Mouse (Mus musculus) CD8-positive naive resting alpha-beta T cell, adult 2 months (primary cell): ENCODE measurements at regions not wholly inside any gene's neighbourhood (a gene's known extent, or its start where the extent isn't known, plus 50 kb on each side); places are given as distances from the start of the nearest gene placed in this dataset.

Experiments
- DNase-seq, 2 experiments: peaks; one replicate each; pipeline ENCODE4 v3.0.0; 2022; ENCODE audit warnings: low read depth in 2 of 2, low spot score in 2 of 2

DNA sequence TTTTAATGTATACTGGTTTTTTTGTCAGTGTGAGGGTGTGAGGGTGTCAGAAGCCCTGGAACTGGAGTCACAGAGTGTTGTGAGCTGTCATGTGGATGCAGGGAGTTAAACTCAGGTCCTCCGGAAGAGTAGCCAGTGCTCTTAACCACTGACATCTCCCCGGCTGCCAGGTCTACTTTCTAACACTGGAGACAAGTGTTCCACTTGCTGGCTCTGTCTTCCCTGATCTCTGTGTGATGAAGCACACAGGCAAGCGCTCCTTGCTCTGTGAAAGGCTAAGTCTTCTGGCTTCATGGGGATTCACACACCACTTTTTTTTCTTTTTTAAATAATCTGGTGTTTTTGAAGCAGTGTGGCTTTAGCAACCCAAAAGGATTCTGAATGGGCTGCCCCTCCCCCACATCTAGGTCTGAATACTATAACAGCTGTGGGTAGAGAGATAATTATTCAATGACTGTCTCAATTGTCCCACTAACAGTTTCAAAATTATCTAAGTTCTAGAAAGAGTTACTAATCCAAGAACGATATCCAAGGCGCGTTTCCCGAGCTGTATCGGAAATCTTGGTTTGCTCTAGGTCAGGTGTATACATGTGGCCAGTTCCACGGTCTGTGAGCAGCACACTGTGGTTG lies 208.4 kb upstream of the Smim15 start:
- DNase-seq: no peak

DNA sequence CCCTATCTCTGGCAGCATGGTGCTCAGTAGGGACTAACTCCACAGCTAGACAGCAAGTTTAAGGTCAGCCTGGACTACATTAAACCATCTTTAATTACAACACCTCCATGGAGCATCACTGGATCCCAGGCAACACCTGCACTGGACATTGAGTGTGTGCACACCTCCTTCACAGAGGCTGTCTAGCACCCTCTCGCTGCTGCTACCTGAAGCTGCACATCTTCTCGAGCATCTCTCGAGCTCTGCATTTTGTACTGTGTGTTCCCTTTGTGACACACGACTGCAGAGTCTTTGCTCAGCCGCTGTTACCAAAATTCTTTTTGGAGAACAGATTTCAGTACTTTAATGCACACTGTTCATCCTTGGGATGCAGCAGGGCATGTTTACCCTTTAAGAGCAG lies 212.2 kb upstream of the Smim15 start:
- DNase-seq: no peak

DNA sequence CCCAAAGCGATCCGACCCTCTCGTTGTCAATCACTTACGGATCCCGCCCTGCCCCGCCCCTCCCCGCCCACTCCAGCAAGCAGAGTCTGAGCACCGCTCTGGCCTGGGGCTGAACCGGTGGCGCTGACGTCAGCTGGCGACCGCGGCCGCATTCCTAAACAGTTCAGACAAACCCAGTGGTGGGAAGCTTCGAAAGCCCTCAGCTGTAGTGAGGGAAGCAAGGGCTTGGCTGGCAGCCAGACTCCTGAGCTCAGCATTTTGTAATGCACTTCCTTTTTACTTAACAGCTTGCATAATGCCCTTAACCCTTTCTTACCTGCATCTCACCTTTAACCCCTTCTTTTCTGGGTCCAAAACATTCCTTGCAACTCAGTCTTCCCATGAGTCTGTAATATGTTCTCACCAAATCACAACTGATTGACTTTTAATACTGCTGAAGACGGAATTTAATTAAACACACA lies 213.0 kb upstream of the Smim15 start:
- DNase-seq: peak; percentile 90 to 92

DNA sequence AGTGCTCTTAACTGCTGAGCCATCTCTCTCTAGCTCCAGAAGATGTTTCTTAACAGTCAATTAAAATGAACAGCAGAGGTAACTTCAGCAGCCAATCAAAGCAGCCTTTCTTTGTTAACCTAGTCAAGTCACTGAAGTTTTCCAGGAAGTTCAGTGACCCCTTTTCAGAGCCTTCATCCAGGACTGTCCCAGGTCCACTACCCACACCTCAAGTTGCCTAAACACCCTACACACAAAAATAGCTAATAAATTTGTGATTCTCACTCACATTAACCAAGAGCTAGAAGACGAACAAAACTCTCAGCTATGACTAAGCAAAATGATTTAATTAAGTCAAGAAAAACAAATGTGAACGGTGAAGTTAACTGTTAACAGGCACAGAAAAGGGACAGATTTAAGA lies 214.0 kb upstream of the Smim15 start:
- no peak for DNase-seq

DNA sequence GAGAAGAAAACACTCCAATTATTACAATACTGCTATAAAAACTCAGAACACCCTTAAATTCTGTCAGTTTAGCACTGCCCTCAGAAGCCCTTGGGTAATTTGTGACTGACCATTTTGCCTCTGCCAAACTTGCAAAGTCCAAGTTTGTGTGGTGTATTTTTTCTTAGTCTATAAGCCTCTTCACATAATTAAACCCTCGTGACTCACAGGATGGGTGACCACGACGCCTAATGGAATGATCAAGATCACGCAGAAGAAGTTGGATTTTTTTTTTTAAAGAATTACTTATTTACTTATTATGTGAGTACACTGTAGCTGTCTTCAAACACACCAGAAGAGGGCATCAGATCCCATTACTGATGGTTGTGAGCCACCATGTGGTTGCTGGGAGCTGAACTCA lies 214.4 kb upstream of the Smim15 start:
- DNase-seq: no peak

DNA sequence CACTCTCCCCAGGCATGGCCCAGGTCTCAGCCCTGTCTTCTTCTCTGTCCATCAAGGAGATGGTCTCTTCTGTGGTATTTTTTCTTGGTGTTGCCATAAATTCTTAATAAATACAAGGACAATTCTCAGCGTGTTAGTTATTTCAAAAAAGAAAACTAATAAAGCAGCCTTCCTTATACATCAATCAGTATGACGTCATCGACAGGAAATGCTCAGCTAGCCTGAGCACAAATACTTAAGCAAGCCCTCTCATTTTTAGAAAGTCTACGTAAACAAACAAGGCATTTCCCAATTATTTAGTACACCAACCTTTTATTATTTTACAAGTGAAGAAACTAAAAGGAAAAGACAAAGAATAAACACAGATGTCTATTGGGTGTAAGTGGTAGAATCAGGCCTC lies 218.6 kb upstream of the Smim15 start:
- no peak for DNase-seq

DNA sequence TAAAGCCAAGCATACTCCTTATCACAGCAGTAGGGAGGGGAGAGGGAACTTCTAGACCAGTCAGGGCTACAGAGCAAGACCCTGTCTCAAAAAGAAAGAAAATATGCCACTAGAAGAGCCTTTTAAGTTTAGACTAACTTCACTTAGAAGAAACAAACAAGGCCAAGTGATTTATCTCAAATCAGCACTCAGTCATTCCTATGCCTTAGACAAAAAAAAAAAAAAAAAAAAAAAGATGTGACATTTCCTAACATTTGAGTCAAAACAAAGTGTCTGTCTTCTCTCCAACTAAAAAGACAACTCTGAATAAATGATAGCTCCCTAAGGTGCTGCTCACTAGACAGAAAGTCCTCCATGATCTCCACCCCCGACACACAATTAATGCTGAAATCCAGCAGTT lies 220.9 kb upstream of the Smim15 start:
- DNase-seq: no peak

DNA sequence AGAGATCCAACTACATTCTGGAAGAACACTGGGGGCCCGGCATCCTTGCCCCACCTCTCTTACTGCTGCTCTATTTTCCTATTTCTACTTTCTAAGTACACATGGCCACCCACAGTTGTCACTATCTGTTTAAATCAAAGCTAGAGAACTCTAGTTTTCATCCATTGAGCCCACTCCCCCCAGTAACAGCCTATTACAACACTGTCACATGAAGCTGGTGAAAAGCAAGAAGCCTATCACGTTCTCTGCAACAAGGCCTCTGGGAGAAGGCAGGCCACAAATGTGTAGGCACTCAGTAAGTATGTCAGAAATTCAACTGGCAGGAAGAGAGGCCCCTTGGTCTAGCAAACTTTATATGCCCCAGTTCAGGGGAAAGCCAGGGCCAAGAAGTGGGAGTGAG lies 222.0 kb upstream of the Smim15 start:
- DNase-seq: no peak

DNA sequence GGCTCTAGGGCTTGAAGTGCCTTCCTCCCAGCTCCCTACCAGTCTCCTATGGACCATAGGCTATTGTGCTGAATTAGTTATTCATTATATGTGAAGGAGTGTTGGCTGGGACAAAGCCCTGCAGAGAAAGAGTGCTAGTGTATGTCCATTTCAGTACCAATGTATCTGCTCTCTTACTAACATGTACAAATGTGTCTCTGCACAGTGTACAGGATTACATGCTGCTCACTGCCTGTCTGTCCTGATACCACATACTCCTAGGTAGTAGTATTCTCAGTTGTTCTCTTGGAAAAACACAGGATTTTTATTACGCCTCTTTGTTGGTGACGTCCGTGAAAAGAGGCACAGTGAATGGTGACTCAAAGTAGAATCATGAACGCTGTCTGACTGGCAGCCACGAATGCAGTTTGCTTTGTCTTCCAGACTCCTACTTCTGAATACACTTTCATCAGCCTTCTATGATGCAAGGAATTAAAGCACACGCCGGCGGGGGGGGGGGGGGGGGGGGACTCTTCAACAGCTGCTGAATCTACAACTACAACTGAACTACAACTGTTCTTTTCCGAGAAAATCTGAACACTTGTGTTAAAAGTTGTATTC lies 230.6 kb upstream of the Smim15 start:
- DNase-seq: no peak

DNA sequence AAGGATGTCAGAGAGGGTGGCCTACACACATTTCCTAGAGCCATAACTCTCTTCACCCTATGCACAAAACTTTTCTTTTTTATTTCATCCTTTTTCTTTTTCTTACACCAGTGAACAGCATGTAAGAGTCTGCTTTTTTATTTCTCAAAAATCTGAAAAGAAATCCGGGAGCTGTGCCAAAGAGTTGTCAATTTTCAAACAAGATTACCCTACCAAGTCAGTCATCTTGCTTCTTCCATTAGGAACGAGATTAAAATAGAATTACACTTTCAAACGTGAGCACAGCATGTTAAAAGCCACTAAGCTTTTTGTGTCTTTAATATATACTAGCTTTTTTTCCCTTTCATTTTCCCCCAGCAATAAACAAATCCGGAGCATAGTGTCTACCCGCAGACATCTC lies 232.2 kb upstream of the Smim15 start:
- no peak for DNase-seq

DNA sequence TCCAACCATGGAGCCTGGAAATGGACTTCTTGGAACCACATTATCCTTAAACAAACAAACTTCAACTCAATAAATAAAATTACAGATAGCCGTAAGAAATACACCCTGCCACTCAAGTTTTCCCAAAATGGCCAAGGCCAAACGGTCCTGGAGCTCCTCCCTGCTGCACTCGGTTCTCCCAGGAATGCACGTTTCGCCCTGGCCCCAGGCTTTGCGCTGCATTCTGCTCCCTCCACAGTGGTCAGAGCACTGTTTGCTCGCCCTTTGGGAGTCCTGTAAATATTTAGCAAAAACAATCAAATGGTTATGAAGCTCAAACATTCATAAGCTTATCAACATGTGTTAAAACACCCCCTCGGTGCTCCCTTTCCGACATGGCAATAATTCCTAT lies 233.4 kb upstream of the Smim15 start:
- DNase-seq: no peak

DNA sequence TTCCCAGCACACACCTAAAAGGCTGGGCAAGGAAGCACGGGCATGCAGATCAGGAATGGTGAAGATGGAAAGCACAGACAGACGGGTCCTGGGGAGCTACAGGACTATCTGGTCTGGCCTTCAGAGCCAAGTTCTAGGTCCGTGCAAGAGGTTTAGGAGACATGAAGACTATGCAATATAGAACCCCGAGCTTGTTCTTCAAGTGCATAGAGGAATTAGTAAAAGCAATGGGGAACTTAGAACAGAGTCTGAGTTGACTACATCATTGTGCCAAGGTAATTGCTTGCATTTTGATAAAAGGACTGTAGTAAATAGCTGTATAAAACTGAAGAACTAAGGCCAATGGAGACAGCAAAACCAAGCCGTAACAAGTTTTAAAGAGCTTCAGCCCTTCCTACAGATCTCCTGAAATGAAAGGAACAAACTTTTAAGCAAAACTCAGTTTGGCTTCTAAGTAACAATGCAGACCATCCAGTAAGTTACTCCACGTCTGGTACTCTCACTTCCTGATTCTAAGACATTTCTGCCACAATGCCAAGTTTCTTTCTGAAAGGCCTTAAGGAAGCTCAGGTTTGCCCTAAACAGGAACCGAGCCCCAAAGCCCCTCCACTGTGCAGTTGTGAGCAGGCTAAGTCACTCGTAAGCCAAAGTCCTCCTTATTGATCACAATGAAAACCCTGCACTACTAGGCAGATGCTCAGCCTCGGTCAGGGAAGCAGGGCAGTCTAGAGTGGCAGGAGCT lies 234.0 kb upstream of the Smim15 start:
- DNase-seq: no peak

DNA sequence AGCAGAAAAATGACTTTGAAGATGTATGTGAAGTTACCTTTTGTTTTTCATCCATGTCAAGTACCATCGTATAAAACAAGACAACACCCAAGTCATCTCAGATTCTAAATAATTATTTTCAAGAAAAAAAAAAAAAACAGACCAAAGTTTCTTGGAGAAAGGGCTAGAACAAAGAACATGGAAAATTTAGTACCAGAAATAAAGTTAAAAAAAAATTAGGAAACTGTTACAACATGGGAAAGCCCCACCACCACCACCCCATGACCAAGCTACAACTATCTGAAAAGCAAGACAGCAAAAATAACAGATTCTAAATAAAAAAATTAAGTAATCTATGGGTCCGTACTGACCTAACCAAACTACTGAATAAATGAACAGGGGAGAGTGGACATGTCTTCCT lies 235.3 kb upstream of the Smim15 start:
- no peak for DNase-seq

DNA sequence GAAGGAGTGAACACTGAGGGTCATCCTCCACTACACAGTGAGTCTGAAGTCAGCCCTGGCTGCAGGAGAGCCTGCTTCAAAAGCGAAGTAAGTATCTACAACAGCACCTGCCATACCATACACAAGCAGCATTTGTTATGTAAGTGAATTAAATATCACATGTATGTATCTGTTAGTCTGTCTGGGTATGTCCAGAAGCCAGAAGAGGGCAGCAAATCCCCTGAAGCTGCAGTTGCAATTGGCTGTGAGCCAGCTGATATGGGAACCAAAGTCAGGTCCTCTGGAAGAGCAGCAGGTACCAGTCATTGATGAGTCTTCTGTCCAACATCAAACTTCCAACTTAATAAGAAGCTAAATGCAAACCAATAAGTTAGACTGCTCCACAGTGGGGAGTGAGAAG lies 239.8 kb upstream of the Smim15 start:
- DNase-seq: no peak

DNA sequence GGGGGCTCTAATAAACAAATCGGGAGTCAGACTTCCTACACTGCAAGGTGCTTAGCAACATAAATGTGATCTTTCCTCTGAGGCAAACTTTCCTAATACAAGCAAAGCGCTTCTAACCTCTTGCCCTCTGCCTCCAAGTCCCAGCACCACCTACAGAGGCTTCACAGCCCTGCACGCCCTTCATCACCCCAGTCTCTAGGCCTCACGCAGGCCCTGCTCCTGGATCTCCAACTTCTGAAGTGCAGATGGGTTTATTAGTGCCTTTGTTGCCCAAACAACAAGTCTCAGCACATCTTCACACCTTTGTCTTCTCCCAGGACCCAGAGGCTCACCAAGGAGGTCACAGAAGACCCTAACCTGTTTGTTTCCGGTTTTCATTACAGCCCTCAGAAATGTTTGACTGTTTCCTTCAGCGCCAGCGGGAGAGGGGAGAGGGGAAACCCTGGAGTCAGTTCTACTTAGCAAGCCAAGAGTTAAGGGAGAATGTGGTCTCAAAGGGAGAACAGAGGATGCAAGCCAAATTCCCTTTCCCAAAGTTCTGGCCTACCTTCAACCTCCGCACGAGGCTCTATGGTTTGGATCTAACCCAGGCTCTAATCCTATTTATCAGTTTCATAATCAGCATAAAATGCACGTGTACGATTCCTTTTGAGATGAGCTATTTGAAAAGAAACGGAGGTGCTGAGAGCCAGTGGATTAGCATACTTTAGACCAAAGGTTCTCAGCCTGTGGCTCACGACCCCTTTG lies 244.9 kb upstream of the Smim15 start:
- no peak for DNase-seq

DNA sequence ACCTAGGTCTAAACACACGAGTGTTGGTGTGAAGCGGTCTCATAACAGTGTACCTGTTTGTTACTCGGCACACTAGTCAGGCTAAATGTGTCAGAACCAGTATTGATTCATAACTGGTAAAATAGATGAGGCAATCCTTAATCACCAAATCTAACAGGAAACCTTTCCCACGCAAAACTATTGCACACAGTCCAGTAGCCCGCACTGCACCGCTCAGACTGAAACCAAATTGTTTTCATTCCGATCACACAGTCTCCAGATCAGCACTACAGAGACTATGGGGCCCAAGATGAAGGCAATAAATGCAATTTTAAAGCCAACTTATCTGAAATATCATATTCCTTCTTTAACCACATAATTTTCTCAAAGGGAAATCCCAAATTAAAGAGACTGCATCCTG lies 246.1 kb upstream of the Smim15 start:
- DNase-seq: no peak

DNA sequence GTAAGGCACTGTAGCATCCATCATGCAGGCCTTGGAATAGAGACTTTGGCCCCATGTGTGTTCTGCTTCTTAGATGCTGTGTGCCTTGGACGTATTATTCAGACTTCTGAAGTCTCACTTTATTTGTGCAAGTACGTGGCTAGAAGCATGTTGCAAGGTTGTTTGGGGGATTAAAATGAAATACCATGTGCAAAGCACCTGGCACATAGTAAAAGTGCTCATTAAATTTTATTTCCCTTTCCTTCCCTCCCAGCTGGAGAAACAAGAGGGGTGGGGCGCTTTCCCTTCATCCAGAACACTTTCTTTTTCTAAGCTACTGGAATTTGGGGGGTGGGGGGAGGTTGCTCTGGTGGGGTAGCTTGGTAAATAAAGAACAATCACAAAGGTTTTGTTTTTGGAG lies 248.7 kb upstream of the Smim15 start:
- DNase-seq: no peak

DNA sequence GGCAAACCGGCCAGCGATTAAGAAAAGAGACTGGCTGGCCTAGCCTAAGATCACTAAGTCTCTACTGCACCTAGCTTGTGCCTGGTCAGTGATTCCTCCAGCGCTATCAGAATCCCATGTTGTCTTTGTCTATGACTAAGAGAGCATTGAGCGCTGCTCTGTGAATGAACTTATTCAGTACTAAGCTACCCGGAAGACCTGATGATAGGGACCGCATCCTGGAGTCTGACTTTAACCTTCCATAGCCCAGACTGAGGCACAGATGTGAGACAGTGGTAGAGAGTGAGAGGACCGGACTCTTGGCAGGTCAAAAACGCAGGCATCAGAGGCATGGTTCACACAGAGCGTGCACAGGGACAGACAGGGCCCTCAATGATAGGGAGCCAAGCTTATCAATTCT lies 252.5 kb upstream of the Smim15 start:
- no peak for DNase-seq

DNA sequence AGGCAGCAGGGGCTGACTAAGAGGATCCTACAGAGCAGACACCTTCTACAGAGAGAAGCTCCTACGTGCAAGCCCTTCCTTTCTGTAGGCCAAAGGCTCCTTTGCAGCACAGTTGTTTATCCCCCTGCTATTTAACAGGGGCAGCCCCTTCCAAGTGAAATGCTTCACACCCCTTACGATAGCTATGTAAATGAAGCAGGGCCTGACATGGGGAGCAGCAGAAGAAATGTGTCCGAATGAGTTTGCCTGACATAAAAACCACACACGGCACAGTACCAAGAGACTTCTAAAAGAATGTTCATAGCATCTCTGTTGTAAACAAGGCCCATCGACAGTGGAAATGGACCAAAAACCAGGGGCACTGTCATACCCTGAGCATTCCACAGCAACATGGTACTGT lies 259.3 kb upstream of the Smim15 start:
- DNase-seq: no peak

DNA sequence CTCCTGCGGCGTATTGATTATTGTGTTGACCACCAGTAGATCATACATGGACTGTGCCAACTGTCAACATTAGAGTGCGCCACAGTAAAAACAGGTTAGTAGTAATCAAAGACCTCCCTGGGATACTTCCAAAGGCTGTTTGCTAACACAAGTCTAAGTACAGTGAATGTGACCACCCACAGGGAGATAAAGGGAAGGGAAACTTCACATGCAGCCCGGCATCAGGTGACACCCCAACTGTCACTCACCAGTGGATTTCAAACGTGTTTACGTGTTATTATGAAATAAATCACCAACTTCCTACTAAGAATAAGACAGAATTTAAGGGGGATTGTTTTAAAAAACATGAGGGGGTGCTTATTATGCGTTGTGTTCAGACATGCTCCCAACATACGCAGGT lies 262.5 kb upstream of the Smim15 start:
- DNase-seq: no peak

DNA sequence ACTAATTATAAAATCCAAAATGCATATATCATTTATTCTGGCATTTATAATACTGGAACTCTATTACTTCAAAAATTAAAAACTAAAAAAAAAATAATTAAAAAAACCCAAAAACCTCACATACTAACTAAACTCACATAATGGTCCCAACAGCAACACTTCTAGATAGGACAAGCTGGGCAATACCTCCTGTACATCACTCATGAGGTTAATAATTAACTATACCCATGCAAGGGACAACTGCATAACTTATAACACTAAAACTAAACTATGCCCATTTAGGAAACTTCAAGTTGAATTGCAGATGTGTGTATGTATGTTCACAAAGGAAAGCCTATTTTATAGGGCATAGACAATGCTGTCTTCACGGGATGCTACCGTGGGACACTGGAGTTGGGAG lies 263.0 kb upstream of the Smim15 start:
- DNase-seq: no peak

DNA sequence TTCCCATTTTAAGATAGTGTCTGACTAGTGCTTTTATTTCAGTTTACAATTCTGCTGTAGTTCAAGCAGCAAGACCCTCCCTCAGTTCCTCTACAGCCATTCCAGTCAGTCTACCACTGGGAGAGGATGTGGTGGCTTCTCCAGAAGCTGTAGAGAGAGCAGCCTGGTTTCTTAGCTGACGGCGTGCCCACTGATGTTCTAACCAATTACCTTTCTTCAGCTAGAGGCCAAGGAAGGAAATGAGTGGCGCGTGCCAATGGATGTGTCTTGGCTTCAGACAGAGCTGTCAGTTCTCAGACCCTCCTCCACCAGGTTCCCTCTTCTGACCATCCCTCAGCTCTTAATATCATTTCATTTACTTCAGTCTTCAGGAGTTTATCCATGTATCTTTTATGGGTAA lies 264.7 kb upstream of the Smim15 start:
- DNase-seq: peak in 1 of 2 experiments; percentile 6
